Mouse (Mus musculus) neural tube, embryonic 11.5 days (tissue): ENCODE results near the gene Bad. TPM values are rescaled to one million over a fixed set of nuclear protein-coding genes. Genes with fewer than 3 reads are reported as not detected.

Source experiments
- ATAC-seq: fragments of 200-750 bp; cut with Nextera tagmentation; 2 replicates; pipeline ENCODE4 v1.8.0; 2017; ENCODE audit warnings: moderate number of reproducible peaks, mild to moderate bottlenecking, moderate TSS enrichment, moderate library complexity; ENCODE audit not compliant: insufficient read depth, low FRiP score, low TSS enrichment
- DNase-seq: peaks from one replicate; pipeline ENCODE4 v3.0.0-alpha.2; 2015; ENCODE audit warnings: low spot score
- H3K27ac ChIP-seq: fragments of 300-500 bp; sonication (generic); 2 replicates; pipeline ENCODE4 v1.5.1; 2014; ENCODE audit warnings: low read depth, mild to moderate bottlenecking, low read length
- H3K27me3 ChIP-seq: fragments of 300-500 bp; sonication (generic); 2 replicates; pipeline ENCODE4 v1.6.1; 2014; ENCODE audit warnings: mild to moderate bottlenecking, low read length, mixed read lengths; ENCODE audit not compliant: control insufficient read depth, insufficient read depth
- H3K36me3 ChIP-seq: fragments of 300-500 bp; sonication (generic); 2 replicates; pipeline ENCODE4 v1.6.1; 2014; ENCODE audit warnings: mild to moderate bottlenecking, low read length, moderate library complexity, mixed read lengths; ENCODE audit not compliant: control insufficient read depth, insufficient read depth
- H3K4me1 ChIP-seq: fragments of 300-500 bp; sonication (generic); 2 replicates; pipeline ENCODE4 v1.6.1; 2014; ENCODE audit warnings: low read length, mixed read lengths; ENCODE audit not compliant: control insufficient read depth, insufficient read depth
- H3K4me2 ChIP-seq: fragments of 300-500 bp; sonication (generic); 2 replicates; pipeline ENCODE4 v1.6.1; 2014; ENCODE audit warnings: low read depth, mild to moderate bottlenecking, moderate library complexity
- H3K4me3 ChIP-seq: fragments of 300-500 bp; sonication (generic); 2 replicates; pipeline ENCODE4 v1.5.1; 2014; ENCODE audit warnings: low read depth, low read length
- H3K9ac ChIP-seq: fragments of 300-500 bp; sonication (generic); 2 replicates; pipeline ENCODE4 v1.6.1; 2014; ENCODE audit warnings: mild to moderate bottlenecking, low read length
- H3K9me3 ChIP-seq: fragments of 300-500 bp; sonication (generic); 2 replicates; pipeline ENCODE4 v1.6.1; 2016; ENCODE audit warnings: low read length; ENCODE audit not compliant: control insufficient read depth
- WGBS: fragments of 180-500 bp; shearing (Covaris S2); extraction: QIAGEN DNeasy Blood & Tissue Kit; methylation state at CpG from one replicate; pipeline ENCODE4 v1.1.7; 2014; 5-methylcytosine and 5-hydroxymethylcytosine counted together
- polyA plus RNA-seq: library from polyadenylated mRNA; unstranded; fragments of >200 nt; fragmentation: Nextera tagmentation; extraction: Ambion mirVana; gene quantifications from 2 replicates; pipeline ENCODE4 v1.2.1, GENCODE M21; 2014

The Bad gene
- polyA plus RNA-seq, 1 experiment from 2014 or later, result 58.5 TPM

DNA sequence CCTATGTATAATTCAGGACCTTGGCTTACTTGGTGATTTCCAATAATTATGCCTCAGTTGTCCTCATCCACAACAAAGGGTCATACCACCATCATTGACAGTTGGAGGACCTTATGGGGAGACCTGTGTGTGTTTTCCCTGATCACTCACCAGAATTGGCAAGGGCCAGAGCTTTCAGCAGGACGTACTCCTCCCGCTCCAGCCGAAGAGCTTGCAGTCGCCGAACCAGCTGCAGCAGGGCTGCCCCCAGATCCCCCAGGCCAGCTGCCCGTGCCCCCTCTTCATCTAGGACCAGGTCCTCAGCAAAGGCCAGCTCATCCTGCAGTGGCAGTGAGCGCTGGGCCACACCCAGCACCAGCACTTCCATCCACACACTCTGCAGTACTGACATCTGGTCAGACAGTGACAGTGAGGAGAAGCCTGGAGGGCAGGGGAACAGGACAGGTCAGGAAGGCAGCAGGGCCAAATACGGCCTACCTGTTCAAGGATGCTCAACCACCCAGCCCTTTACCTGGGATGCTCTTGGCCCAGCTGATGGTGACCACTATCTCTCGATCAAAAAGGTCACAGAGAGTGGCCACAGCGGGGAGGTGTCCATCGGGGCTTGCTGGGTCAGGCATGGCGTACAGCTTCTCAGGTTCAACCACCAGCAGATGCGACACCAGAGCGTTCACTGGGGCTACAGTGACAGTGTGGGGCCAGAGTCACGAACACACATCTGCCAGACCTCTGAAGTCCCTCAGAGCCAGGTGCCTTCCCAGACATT lies 29.3 kb upstream of the Bad start:
- no peak for DNase-seq
- 94% methylated on average over 15 of the region's 15 CpGs for WGBS
- H3K9me3 ChIP-seq, result no peaks in the 10 kb centered on the region

GRCm38 (mm10) chr19:6913036-6913435 lies 28.6 kb upstream of the Bad start:
- Histone ChIP-seq H3K9me3 (no peaks in the 10 kb centered on the region), H3K9ac (no peak overlapping the region), H3K4me3 (no peak overlapping the region), H3K27ac (no peak overlapping the region), H3K4me1 (peaks cover 14% of the 10 kb centered on the region), H3K27me3 (no peaks in the 10 kb centered on the region), H3K36me3 (peaks cover 9% of the 10 kb centered on the region; the same call in 1 of the 2 replicates), H3K4me2 (no peak overlapping the region)
- DNase-seq, result no peak
- no peak for ATAC-seq
- WGBS, result 93% methylated on average over 6 of the region's 6 CpGs

More for the DNA sequence above, 29.3 kb upstream of the Bad start:
- no peak for ATAC-seq
- peaks cover 9% of the 10 kb centered on the region; the same call in 1 of the 2 replicates for H3K36me3 ChIP-seq
- H3K4me1 ChIP-seq, result peaks cover 14% of the 10 kb centered on the region
- no peak overlapping the region for H3K4me3 ChIP-seq
- H3K4me2 ChIP-seq, result no peak overlapping the region
- H3K9ac ChIP-seq, result no peak overlapping the region
- no peak overlapping the region for H3K27ac ChIP-seq
- H3K27me3 ChIP-seq, result no peaks in the 10 kb centered on the region

GRCm38 (mm10) chr19:6913991-6914390 lies 27.7 kb upstream of the Bad start:
- Histone ChIP-seq H3K4me2 (no peak overlapping the region), H3K9me3 (no peaks in the 10 kb centered on the region), H3K27ac (no peak overlapping the region), H3K4me1 (peaks cover 6% of the 10 kb centered on the region), H3K9ac (no peak overlapping the region), H3K36me3 (peaks cover 9% of the 10 kb centered on the region; the same call in 1 of the 2 replicates), H3K4me3 (no peak overlapping the region), H3K27me3 (no peaks in the 10 kb centered on the region)
- ATAC-seq (no peak), DNase-seq (no peak)
- 85% methylated on average over 11 of the region's 11 CpGs for WGBS

GRCm38 (mm10) chr19:6914540-6914939 lies 27.1 kb upstream of the Bad start:
- H3K9me3 ChIP-seq, result no peaks in the 10 kb centered on the region
- WGBS, result 94% methylated on average over 9 of the region's 9 CpGs
- H3K9ac ChIP-seq, result no peak overlapping the region
- ATAC-seq, result no peak
- H3K4me1 ChIP-seq, result peaks cover 4% of the 10 kb centered on the region
- DNase-seq, result no peak
- H3K4me2 ChIP-seq, result no peak overlapping the region
- no peak overlapping the region for H3K27ac ChIP-seq
- peaks cover 9% of the 10 kb centered on the region; the same call in 1 of the 2 replicates for H3K36me3 ChIP-seq
- H3K4me3 ChIP-seq, result no peak overlapping the region
- no peaks in the 10 kb centered on the region for H3K27me3 ChIP-seq

DNA sequence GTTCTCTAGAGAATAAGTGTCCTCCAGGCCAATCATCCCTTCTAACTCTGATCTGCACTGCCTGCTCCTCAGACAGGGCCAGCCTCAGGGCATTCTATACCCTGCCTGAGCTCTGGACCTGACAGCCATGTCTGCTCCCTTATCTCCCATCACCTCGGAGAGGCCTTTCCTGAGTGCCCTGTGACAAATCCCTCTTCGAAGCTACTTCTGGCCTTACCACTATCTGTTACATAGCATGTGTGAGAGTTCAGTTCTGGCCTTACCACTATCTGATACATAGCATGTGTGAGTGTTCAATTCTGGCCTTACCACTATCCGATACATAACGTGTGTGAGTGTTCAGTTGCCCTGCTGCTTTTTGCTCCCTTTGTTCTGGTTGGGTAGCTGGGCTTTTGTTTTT lies 26.4 kb upstream of the Bad start:
- Histone ChIP-seq H3K27me3 (no peaks in the 10 kb centered on the region), H3K4me1 (peaks cover 9% of the 10 kb centered on the region), H3K27ac (no peak overlapping the region), H3K9me3 (no peaks in the 10 kb centered on the region), H3K4me3 (no peak overlapping the region), H3K4me2 (no peak overlapping the region), H3K36me3 (peaks cover 9% of the 10 kb centered on the region; the same call in 1 of the 2 replicates), H3K9ac (no peak overlapping the region)
- DNase-seq (no peak), ATAC-seq (no peak)
- WGBS, result 94% methylated on average over 4 of the region's 4 CpGs

GRCm38 (mm10) chr19:6916496-6916895 lies 25.2 kb upstream of the Bad start:
- Histone ChIP-seq H3K9me3 (no peaks in the 10 kb centered on the region), H3K36me3 (peaks cover 9% of the 10 kb centered on the region; the same call in 1 of the 2 replicates), H3K4me3 (no peak overlapping the region), H3K27ac (no peak overlapping the region), H3K27me3 (no peaks in the 10 kb centered on the region), H3K4me1 (peaks cover 13% of the 10 kb centered on the region), H3K9ac (no peak overlapping the region), H3K4me2 (no peak overlapping the region)
- WGBS, result 81% methylated on average over 4 of the region's 4 CpGs
- ATAC-seq (no peak), DNase-seq (no peak)

- H3K27ac ChIP-seq, result no peak overlapping the region
- DNase-seq (no peak), ATAC-seq (no peak)
- H3K4me1 ChIP-seq, result peaks cover 16% of the 10 kb centered on the region
- no peak overlapping the region for H3K9ac ChIP-seq
- no peak overlapping the region for H3K4me3 ChIP-seq
- H3K9me3 ChIP-seq, result no peaks in the 10 kb centered on the region
- no peak overlapping the region for H3K4me2 ChIP-seq
- WGBS, result 88% methylated on average over 4 of the region's 4 CpGs
- peaks cover 2% of the 10 kb centered on the region; the same call in 1 of the 2 replicates for H3K36me3 ChIP-seq
- peaks cover 11% of the 10 kb centered on the region for H3K27me3 ChIP-seq
Measured at GRCm38 (mm10) chr19:6918321-6918720, 23.3 kb upstream of the Bad start.

GRCm38 (mm10) chr19:6919431-6919830 lies 22.2 kb upstream of the Bad start:
- no peaks in the 10 kb centered on the region for H3K36me3 ChIP-seq
- no peaks in the 10 kb centered on the region for H3K9me3 ChIP-seq
- no peak overlapping the region for H3K27ac ChIP-seq
- H3K9ac ChIP-seq, result no peak overlapping the region
- H3K4me1 ChIP-seq, result peaks cover 16% of the 10 kb centered on the region
- ATAC-seq (no peak), DNase-seq (no peak)
- H3K27me3 ChIP-seq, result peaks cover 21% of the 10 kb centered on the region
- no peak overlapping the region for H3K4me2 ChIP-seq
- H3K4me3 ChIP-seq, result no peak overlapping the region
